Mouse (Mus musculus): ENCODE measurements around the gene Fabp3.
A peak's percentile ranks its signal among the peaks of the same experiment; 100 is the strongest.

Gene Fabp3

GRCm38 (mm10) chr4:130325446-130325845, 17.1 kb downstream of the Fabp3 start:
- no peak for DNase-seq (ENCODE audit: low read depth, low spot score)

GRCm38 (mm10) chr4:130327366-130327765, 19.0 kb downstream of the Fabp3 start:
- no peak for DNase-seq (ENCODE audit: low read depth, low spot score)

GRCm38 (mm10) chr4:130335867-130336266, 27.5 kb downstream of the Fabp3 start:
- no peak for DNase-seq (ENCODE audit: low read depth, low spot score)

GRCm38 (mm10) chr4:130341691-130342090, 33.3 kb downstream of the Fabp3 start:
- peak; percentile 44 for DNase-seq (ENCODE audit: low read depth, low spot score)

- DNase-seq (ENCODE audit: low read depth, low spot score), result no peak
Measured at GRCm38 (mm10) chr4:130349666-130350065, 41.3 kb downstream of the Fabp3 start.

GRCm38 (mm10) chr4:130350690-130351422, 42.5 kb downstream of the Fabp3 start:
- no peak for DNase-seq (ENCODE audit: low read depth, low spot score)

GRCm38 (mm10) chr4:130352588-130352987, 44.2 kb downstream of the Fabp3 start:
- no peak for DNase-seq (ENCODE audit: low read depth, low spot score)

GRCm38 (mm10) chr4:130357946-130358345, 49.6 kb downstream of the Fabp3 start:
- DNase-seq (ENCODE audit: low read depth, low spot score), result no peak

- DNase-seq (ENCODE audit: low read depth, low spot score), result peak; percentile 100
Measured at GRCm38 (mm10) chr4:130359486-130360237, 51.3 kb downstream of the Fabp3 start, which contains the start of the genes Zcchc17 and Snrnp40. Zcchc17 (minus strand) TSS chr4:130359943. Snrnp40 (plus strand) TSS chr4:130360132.

GRCm38 (mm10) chr4:130360238-130360590, 51.8 kb downstream of the Fabp3 start:
- no peak for DNase-seq (ENCODE audit: low read depth, low spot score)
